Mouse (Mus musculus) hindbrain, embryonic 16.5 days (tissue): Measurements from ENCODE around the gene Lsm4. TPM values are rescaled to one million over a fixed set of nuclear protein-coding genes. Genes with fewer than 3 reads are reported as not detected.

Source experiments
- ATAC-seq: fragments of 200-750 bp; cut with Nextera tagmentation; 2 replicates; pipeline ENCODE4 v1.8.0; 2017; ENCODE audit warnings: moderate TSS enrichment, moderate library complexity
- H3K27ac ChIP-seq: fragments of 300-500 bp; sonication (generic); 2 replicates; pipeline ENCODE4 v1.5.1; 2014; ENCODE audit warnings: low read depth, mild to moderate bottlenecking, control low read depth, low read length, moderate library complexity
- H3K27me3 ChIP-seq: fragments of 300-500 bp; sonication (generic); replicated peaks from 2 replicates; pipeline ENCODE4 v1.6.1; 2014; ENCODE audit warnings: low read length; ENCODE audit not compliant: control insufficient read depth, insufficient read depth
- H3K36me3 ChIP-seq: fragments of 300-500 bp; sonication (generic); 2 replicates; pipeline ENCODE4 v1.6.1; 2014; ENCODE audit warnings: mild to moderate bottlenecking, low read length, moderate library complexity, mixed read lengths; ENCODE audit not compliant: control insufficient read depth, insufficient read depth
- H3K4me1 ChIP-seq: fragments of 300-500 bp; sonication (generic); 2 replicates; pipeline ENCODE4 v1.6.1; 2014; ENCODE audit warnings: low read depth, low read length; ENCODE audit not compliant: control insufficient read depth, insufficient read depth
- H3K4me2 ChIP-seq: fragments of 300-500 bp; sonication (generic); 2 replicates; pipeline ENCODE4 v1.6.1; 2014; ENCODE audit warnings: mild to moderate bottlenecking, low read length, control low read depth, moderate library complexity
- H3K4me3 ChIP-seq: fragments of 300-500 bp; sonication (generic); 2 replicates; pipeline ENCODE4 v1.5.1; 2014; ENCODE audit warnings: mild to moderate bottlenecking, low read length, control low read depth, moderate library complexity
- H3K9ac ChIP-seq: fragments of 300-500 bp; sonication (generic); 2 replicates; pipeline ENCODE4 v1.6.1; 2014; ENCODE audit warnings: low read depth, mild to moderate bottlenecking, control low read depth, low read length, moderate library complexity
- H3K9me3 ChIP-seq: fragments of 300-500 bp; sonication (generic); 2 replicates; pipeline ENCODE4 v1.6.1; 2014; ENCODE audit warnings: mild to moderate bottlenecking, low read length, moderate library complexity; ENCODE audit not compliant: control insufficient read depth
- WGBS: fragments of 180-500 bp; shearing (Covaris S2); extraction: QIAGEN DNeasy Blood & Tissue Kit; methylation state at CpG from one replicate; pipeline ENCODE4 v1.1.7; 2014; 5-methylcytosine and 5-hydroxymethylcytosine counted together
- polyA plus RNA-seq: library from polyadenylated mRNA; unstranded; fragments of >200 nt; fragmentation: Nextera tagmentation; extraction: Ambion mirVana; gene quantifications from 2 replicates; pipeline ENCODE4 v1.2.1, GENCODE M21; 2015

Lsm4 gene
- 168 and 169 TPM in 2 replicates for polyA plus RNA-seq

DNA sequence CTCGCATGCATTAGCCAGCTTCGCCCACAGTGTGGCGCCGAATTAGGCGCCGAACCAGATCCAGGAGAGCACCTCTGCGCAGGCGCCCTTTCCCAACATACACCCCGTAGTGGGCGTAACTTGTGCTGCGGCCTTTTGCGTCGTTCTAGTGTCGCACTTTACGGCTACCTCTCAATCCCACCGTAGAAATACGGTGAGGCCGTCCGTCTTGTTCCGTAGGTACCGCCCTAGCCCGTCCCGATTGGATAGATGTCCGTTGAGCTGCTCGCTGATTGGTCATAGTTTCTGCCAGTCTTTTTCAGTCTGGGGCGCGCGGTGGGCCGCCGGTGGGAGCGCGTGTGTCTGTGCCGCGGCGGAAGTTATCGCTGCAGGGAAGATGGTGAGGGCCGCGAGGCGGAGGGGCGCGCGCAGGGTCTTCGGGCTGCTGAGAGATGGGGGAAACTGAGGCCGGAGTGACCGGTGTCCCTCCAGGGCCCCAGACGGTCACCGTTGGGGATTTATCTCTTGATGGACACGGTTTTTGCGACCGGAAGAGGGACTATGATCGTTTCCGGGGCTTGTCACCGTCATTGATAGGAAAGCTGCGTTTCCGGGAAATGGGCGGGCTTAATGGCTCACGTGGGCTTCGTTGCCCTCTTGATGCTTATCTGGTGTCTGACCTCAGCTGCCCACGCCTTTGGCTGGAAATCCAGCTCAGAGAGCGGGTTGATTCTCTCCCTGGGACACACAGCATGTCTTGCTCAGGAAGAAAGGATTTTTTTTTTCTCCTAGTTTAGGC, at the start of gene Lsm4:
Lsm4 (plus strand) TSS at position 170 of the 778 bp plus-strand sequence.
- peak within 1 kb of the TSS; percentile 85 for H3K4me2 ChIP-seq
- under 1% methylated on average over 60 of the region's 60 CpGs for WGBS
- H3K4me1 ChIP-seq, result peaks cover 12% of the 10 kb centered on the region
- H3K9ac ChIP-seq, result peak within 1 kb of the TSS; percentile 76
- H3K36me3 ChIP-seq, result no peaks in the 10 kb centered on the region; the same call in 1 of the 2 replicates
- ATAC-seq, result peak; percentile 98
- H3K9me3 ChIP-seq, result no peaks in the 10 kb centered on the region
- peak within 1 kb of the TSS; percentile 71 for H3K4me3 ChIP-seq
- H3K27me3 ChIP-seq, result no peaks in the 10 kb centered on the region
- H3K27ac ChIP-seq, result peak within 1 kb of the TSS; percentile 96

DNA sequence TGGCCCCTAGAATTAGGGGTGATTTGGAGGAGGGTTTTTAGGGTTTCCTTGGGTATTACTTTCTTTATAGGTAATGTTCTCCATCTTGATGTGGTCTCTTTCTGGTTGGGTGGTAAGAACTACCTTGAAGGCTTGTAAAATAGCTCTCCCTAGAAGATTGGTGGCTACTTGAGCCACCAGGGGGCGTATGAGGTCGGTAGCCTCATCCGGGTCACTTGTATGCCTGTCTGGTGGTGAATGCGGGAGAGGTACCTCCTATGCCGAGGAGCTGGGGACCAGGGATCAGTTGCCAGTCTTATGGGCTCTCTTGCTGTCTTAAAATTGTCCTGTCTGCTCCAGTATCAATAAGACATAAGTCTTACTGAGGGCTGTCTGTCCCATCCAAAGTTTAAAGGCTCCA, 47.9 kb upstream of the Lsm4 start:
- no peak overlapping the region for H3K4me3 ChIP-seq
- H3K27me3 ChIP-seq, result no peaks in the 10 kb centered on the region
- H3K27ac ChIP-seq, result no peak overlapping the region
- H3K36me3 ChIP-seq, result no peaks in the 10 kb centered on the region
- no peak overlapping the region for H3K9ac ChIP-seq
- no peak for ATAC-seq
- WGBS, result 19% methylated on average over 5 of the region's 5 CpGs
- no peaks in the 10 kb centered on the region for H3K9me3 ChIP-seq
- peaks cover 9% of the 10 kb centered on the region; the same call in 1 of the 2 replicates for H3K4me1 ChIP-seq
- H3K4me2 ChIP-seq, result no peak overlapping the region

DNA sequence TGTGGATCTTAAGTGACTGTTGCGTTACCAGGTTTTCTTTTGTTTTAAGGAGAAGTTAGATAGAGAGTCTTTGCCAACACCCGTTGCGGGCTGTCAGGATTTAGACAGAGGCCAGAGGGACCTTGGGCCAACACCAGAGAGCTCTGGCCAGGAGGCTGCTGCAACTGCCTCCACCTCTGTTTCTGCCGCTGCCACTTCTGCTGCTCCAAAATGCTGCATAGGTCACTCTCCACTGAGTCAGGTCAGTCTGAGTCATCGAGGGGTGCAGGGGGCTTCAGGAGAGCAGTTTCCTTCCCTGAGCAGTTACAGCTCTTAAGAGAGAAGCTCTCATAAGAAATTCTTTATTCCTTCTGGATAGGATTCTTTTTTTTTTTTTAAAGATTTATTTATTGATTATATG, 46.0 kb upstream of the Lsm4 start:
- no peak for ATAC-seq
- H3K36me3 ChIP-seq, result no peaks in the 10 kb centered on the region
- no peak overlapping the region for H3K9ac ChIP-seq
- H3K4me1 ChIP-seq, result peaks cover 18% of the 10 kb centered on the region
- 81% methylated on average over 5 of the region's 5 CpGs for WGBS
- no peak overlapping the region for H3K4me2 ChIP-seq
- peaks cover 2% of the 10 kb centered on the region for H3K27me3 ChIP-seq
- no peak overlapping the region for H3K4me3 ChIP-seq
- no peaks in the 10 kb centered on the region for H3K9me3 ChIP-seq
- H3K27ac ChIP-seq, result no peak overlapping the region

DNA sequence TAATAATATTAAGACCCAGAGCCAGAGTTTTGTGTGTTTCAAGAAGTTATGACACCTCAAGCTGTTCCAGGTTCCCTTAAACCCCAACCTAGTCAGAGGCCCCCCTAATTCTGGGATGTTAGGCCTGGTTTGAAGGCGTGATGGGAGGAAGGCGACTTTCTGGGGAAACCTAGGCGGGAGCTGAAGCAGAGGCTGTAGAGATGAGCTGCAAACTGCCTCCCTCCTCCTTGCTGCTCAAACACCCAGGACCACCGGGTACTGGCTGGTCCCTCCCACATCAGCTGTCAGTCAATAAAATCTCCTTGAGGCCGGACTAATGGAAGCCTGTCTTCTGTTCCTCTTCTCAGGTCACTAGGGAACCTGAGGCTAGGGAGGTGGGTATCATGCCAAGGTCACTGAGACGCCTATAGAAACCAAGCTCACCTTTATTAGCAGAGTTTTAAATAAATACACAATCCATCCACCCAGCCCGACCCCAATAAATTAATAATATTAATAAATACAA, 44.0 kb upstream of the Lsm4 start:
- Histone ChIP-seq H3K27me3 (peaks cover 2% of the 10 kb centered on the region), H3K4me2 (peak overlapping the region; percentile 82), H3K9ac (peak overlapping the region; percentile 66; the same call in 1 of the 2 replicates), H3K27ac (no peak overlapping the region; the same call in none of the 2 replicates), H3K4me1 (peaks cover 18% of the 10 kb centered on the region), H3K36me3 (no peaks in the 10 kb centered on the region), H3K4me3 (peak overlapping the region; percentile 50), H3K9me3 (no peaks in the 10 kb centered on the region)
- WGBS, result 56% methylated on average over 7 of the region's 7 CpGs
- peak; percentile 4; the same call in 1 of the 2 replicates for ATAC-seq

DNA sequence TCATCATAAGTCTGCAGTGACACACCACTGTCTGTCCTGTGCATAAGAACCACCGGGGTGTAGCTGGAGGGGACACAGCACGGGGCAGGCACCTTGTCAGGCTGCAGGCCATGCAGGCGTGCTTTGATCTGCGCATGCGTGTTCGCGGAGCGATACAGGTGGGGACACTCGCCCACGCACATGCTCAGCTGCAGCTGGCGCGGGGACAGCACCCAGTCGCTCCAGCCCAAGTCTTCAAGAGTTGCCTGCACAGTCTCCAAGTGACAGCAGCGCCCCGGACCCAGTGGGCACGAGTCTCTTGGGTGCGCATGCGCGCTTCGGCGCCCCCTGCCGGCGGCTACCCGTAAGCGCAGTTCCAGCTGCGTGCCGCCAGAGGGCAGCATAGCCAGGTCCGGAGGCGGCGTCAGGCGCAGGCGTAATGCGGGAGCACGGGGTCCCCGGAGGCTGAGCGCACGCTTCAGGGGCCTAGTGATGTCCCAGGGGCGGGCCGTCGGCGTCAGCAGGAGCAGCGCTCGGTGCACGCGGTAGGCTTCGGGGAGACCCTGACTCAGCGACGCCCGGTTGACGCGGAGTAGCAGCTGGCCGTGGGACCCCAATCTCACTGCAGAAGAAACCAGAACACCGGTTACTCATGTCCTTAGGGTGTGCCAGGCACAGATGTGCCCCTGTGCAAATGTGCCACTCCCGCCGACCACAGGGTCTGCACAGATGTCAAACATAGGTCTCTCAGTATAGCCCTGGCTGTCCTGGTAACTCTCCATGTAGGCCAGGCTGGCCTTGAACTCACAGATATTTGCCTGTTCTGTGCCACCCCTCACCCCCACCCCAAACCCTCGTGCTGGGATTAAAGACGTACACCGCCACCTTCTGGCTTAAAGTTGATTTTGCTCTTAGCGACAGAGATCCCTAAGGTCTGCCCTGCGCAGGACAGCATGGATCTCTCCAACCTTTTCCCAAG, 43.2 kb upstream of the Lsm4 start:
- peak; percentile 92 for ATAC-seq
- peaks cover 18% of the 10 kb centered on the region for H3K4me1 ChIP-seq
- H3K36me3 ChIP-seq, result no peaks in the 10 kb centered on the region
- H3K9me3 ChIP-seq, result no peaks in the 10 kb centered on the region
- peak overlapping the region; percentile 68 for H3K27ac ChIP-seq
- H3K9ac ChIP-seq, result peak overlapping the region; percentile 66
- H3K4me3 ChIP-seq, result peak overlapping the region; percentile 50
- H3K27me3 ChIP-seq, result peaks cover 2% of the 10 kb centered on the region
- under 1% methylated on average over 60 of the region's 60 CpGs for WGBS
- peak overlapping the region; percentile 82 for H3K4me2 ChIP-seq

GRCm38 (mm10) chr8:70630532-70631381, 42.3 kb upstream of the Lsm4 start:
- H3K9ac ChIP-seq, result peak overlapping the region; percentile 50
- H3K36me3 ChIP-seq, result no peaks in the 10 kb centered on the region
- H3K4me3 ChIP-seq, result peak overlapping the region; percentile 50; the same call in 1 of the 2 replicates
- H3K27me3 ChIP-seq, result peaks cover 2% of the 10 kb centered on the region
- 0 out of 2 replicates have a peak, but pooled peaks have one; percentile 7 for ATAC-seq
- peak overlapping the region; percentile 22 for H3K4me2 ChIP-seq
- 14% methylated on average over 22 of the region's 22 CpGs for WGBS
- no peaks in the 10 kb centered on the region for H3K9me3 ChIP-seq
- H3K4me1 ChIP-seq, result peaks cover 18% of the 10 kb centered on the region
- H3K27ac ChIP-seq, result peak overlapping the region; percentile 23; the same call in 1 of the 2 replicates

- H3K36me3 ChIP-seq, result no peaks in the 10 kb centered on the region
- no peak for ATAC-seq
- H3K4me1 ChIP-seq, result peaks cover 18% of the 10 kb centered on the region
- WGBS, result 18% methylated on average over 24 of the region's 24 CpGs
- H3K27ac ChIP-seq, result no peak overlapping the region
- H3K4me3 ChIP-seq, result no peak overlapping the region
- no peak overlapping the region for H3K4me2 ChIP-seq
- peaks cover 2% of the 10 kb centered on the region for H3K27me3 ChIP-seq
- H3K9ac ChIP-seq, result no peak overlapping the region
- H3K9me3 ChIP-seq, result no peaks in the 10 kb centered on the region
Measured at GRCm38 (mm10) chr8:70631436-70631835, 41.6 kb upstream of the Lsm4 start.

- no peak within 1 kb of the TSS for H3K27ac ChIP-seq
- H3K9me3 ChIP-seq, result no peaks in the 10 kb centered on the region
- no peak within 1 kb of the TSS for H3K9ac ChIP-seq
- 72% methylated on average over 6 of the region's 6 CpGs for WGBS
- H3K4me3 ChIP-seq, result no peak within 1 kb of the TSS
- H3K27me3 ChIP-seq, result peaks cover 2% of the 10 kb centered on the region
- no peak for ATAC-seq
- H3K36me3 ChIP-seq, result no peaks in the 10 kb centered on the region
- peaks cover 18% of the 10 kb centered on the region for H3K4me1 ChIP-seq
- H3K4me2 ChIP-seq, result no peak within 1 kb of the TSS
Measured at GRCm38 (mm10) chr8:70632346-70632892, 40.6 kb upstream of the Lsm4 start, which contains the start of gene Gdf15. Gene Gdf15 (minus strand): TSS chr8:70632456.
